Mouse (Mus musculus) MEL (cell line): Measurements from ENCODE around the gene Ppm1g. TPM values are rescaled to one million over a fixed set of nuclear protein-coding genes. Genes with fewer than 3 reads are reported as not detected.

Source experiments
- DNase-seq: peaks from one replicate; pipeline ENCODE4 v3.0.0; 2011; ENCODE audit warnings: low read depth, low spot score
- H3K27ac ChIP-seq: 2 replicates; pipeline ENCODE4 v1.5.1; 2012; ENCODE audit warnings: low read depth, mild to moderate bottlenecking, control low read depth, low read length, moderate library complexity; ENCODE audit not compliant: control insufficient read depth
- H3K27me3 ChIP-seq, 2 experiments: fragments of 150-350 bp in 1 of 2; sonication (generic) in 1 of 2; 2 replicates each; pipeline ENCODE4 v1.6.1; 2012; ENCODE audit warnings: low read length in 2 of 2, mild to moderate bottlenecking in 2 of 2, improper control_type of control experiment in 1 of 2, moderate library complexity in 1 of 2; ENCODE audit not compliant: insufficient read depth in 2 of 2, control insufficient read depth in 1 of 2
- H3K36me3 ChIP-seq, 2 experiments: 2 replicates each; pipeline ENCODE4 v1.6.1; 2012 to 2014; ENCODE audit warnings: low read length in 2 of 2, improper control_type of control experiment in 1 of 2, inconsistent platforms in 1 of 2, mild to moderate bottlenecking in 1 of 2; ENCODE audit not compliant: insufficient read depth in 2 of 2, control insufficient read depth in 1 of 2
- H3K4me1 ChIP-seq, 2 experiments: fragments of 150-350 bp in 1 of 2; sonication (generic) in 1 of 2; 2 replicates each; pipeline ENCODE4 v1.6.1; 2012; ENCODE audit warnings: low read length in 2 of 2, improper control_type of control experiment in 1 of 2, mild to moderate bottlenecking in 1 of 2; ENCODE audit not compliant: insufficient read depth in 2 of 2, control insufficient read depth in 1 of 2
- H3K4me3 ChIP-seq, 2 experiments: fragments of 150-350 bp in 1 of 2; sonication (generic) in 1 of 2; 2 replicates each; pipeline ENCODE4 v1.5.1; 2012; ENCODE audit warnings: low read depth in 2 of 2, low read length in 2 of 2, mild to moderate bottlenecking in 2 of 2, moderate library complexity in 2 of 2, control low read depth in 1 of 2, improper control_type of control experiment in 1 of 2; ENCODE audit not compliant: control insufficient read depth in 1 of 2, insufficient read depth in 1 of 2
- H3K79me2 ChIP-seq: 2 replicates; pipeline ENCODE4 v1.6.1; 2012; ENCODE audit warnings: mild to moderate bottlenecking, low read length, moderate library complexity; ENCODE audit not compliant: control insufficient read depth, poor library complexity, insufficient read depth
- H3K9ac ChIP-seq: 2 replicates; pipeline ENCODE4 v1.6.1; 2012; ENCODE audit warnings: low read depth, mild to moderate bottlenecking, control low read depth, low read length, moderate library complexity; ENCODE audit not compliant: control insufficient read depth, poor library complexity, severe bottlenecking
- H3K9me3 ChIP-seq: fragments of 150-350 bp; sonication (generic); replicated peaks from 2 replicates; pipeline ENCODE4 v1.6.1; 2012; ENCODE audit warnings: mild to moderate bottlenecking, low read length, improper control_type of control experiment, moderate library complexity; ENCODE audit not compliant: insufficient read depth
- CHD2 ChIP-seq: IDR thresholded peaks from 2 replicates; pipeline ENCODE4 v1.6.1; 2011; ENCODE audit warnings: low read length, improper control_type of control experiment
- E2F4 ChIP-seq: IDR thresholded peaks from 2 replicates; pipeline ENCODE4 v1.6.1; 2011; ENCODE audit warnings: low read depth, low read length, improper control_type of control experiment, borderline replicate concordance
- ETS1 ChIP-seq: IDR thresholded peaks from 2 replicates; pipeline ENCODE4 v1.6.1; 2012; ENCODE audit warnings: low read depth, mild to moderate bottlenecking, inconsistent platforms, low read length, improper control_type of control experiment, moderate library complexity
- GATA1 ChIP-seq: IDR thresholded peaks from 2 replicates; pipeline ENCODE4 v1.6.1; 2011; ENCODE audit warnings: low read depth, low read length, improper control_type of control experiment
- JUND ChIP-seq: IDR thresholded peaks from 2 replicates; pipeline ENCODE4 v1.6.1; 2011; ENCODE audit warnings: low read depth, mild to moderate bottlenecking, improper control_type of control experiment, low read length
- MEF2A ChIP-seq: IDR thresholded peaks from 2 replicates; pipeline ENCODE4 v1.6.1; 2014; ENCODE audit warnings: low read depth, mild to moderate bottlenecking, inconsistent platforms, low read length, improper control_type of control experiment; ENCODE audit not compliant: poor library complexity, insufficient replicate concordance, severe bottlenecking; ENCODE audit errors: extremely low read depth
- MXI1 ChIP-seq: IDR thresholded peaks from 2 replicates; pipeline ENCODE4 v1.6.1; 2011; ENCODE audit warnings: mild to moderate bottlenecking, low read depth, low read length, improper control_type of control experiment
- MYC ChIP-seq: IDR thresholded peaks from 2 replicates; pipeline ENCODE4 v1.6.1; 2011; ENCODE audit warnings: low read depth, mild to moderate bottlenecking, low read length, improper control_type of control experiment, moderate library complexity
- NRF1 ChIP-seq: IDR thresholded peaks from 2 replicates; pipeline ENCODE4 v1.6.1; 2014; ENCODE audit warnings: low read depth, mild to moderate bottlenecking, inconsistent platforms, low read length, improper control_type of control experiment, moderate library complexity; ENCODE audit not compliant: poor library complexity, insufficient read depth, severe bottlenecking
- POLR2AphosphoS5 ChIP-seq: IDR thresholded peaks from 2 replicates; pipeline ENCODE4 v1.6.1; 2012; ENCODE audit warnings: low read depth, borderline replicate concordance, mild to moderate bottlenecking, inconsistent platforms, low read length, moderate library complexity, mixed read lengths
- RAD21 ChIP-seq: IDR thresholded peaks from 2 replicates; pipeline ENCODE4 v1.6.1; 2011; ENCODE audit warnings: mild to moderate bottlenecking, low read depth, low read length, improper control_type of control experiment
- RCOR1 ChIP-seq: IDR thresholded peaks from 2 replicates; pipeline ENCODE4 v1.6.1; 2012; ENCODE audit warnings: low read depth, mild to moderate bottlenecking, inconsistent platforms, low read length, improper control_type of control experiment
- SIN3A ChIP-seq: IDR thresholded peaks from 2 replicates; pipeline ENCODE4 v1.6.1; 2012; ENCODE audit warnings: low read length, improper control_type of control experiment, inconsistent platforms
- TBP ChIP-seq: IDR thresholded peaks from 2 replicates; pipeline ENCODE4 v1.8.0; 2011; ENCODE audit warnings: low read depth, low read length, improper control_type of control experiment
- UBTF ChIP-seq: IDR thresholded peaks from 2 replicates; pipeline ENCODE4 v1.6.1; 2012; ENCODE audit warnings: low read depth, mild to moderate bottlenecking, inconsistent platforms, low read length, improper control_type of control experiment, moderate library complexity, borderline replicate concordance; ENCODE audit not compliant: insufficient read depth
- USF2 ChIP-seq, 2 experiments: IDR thresholded peaks; 2 replicates each; pipeline ENCODE4 v1.6.1; 2011 to 2012; ENCODE audit warnings: improper control_type of control experiment in 2 of 2, low read length in 2 of 2, borderline replicate concordance in 1 of 2, inconsistent platforms in 1 of 2, low read depth in 1 of 2, mild to moderate bottlenecking in 1 of 2; ENCODE audit not compliant: insufficient read depth in 1 of 2
- ZMIZ1 ChIP-seq: IDR thresholded peaks from 2 replicates; pipeline ENCODE4 v1.6.1; 2012; ENCODE audit warnings: low read depth, mild to moderate bottlenecking, inconsistent platforms, low read length, improper control_type of control experiment, moderate library complexity
- ZNF384 ChIP-seq: IDR thresholded peaks from 2 replicates; pipeline ENCODE4 v1.6.1; 2012; ENCODE audit warnings: low read depth, mild to moderate bottlenecking, inconsistent platforms, low read length, improper control_type of control experiment
- polyA plus RNA-seq, 2 experiments: library from polyadenylated mRNA; stranded (reverse) in 1 of 2; unstranded in 1 of 2; fragments of >175 nt in 1 of 2; fragments of >200 nt in 1 of 2; gene quantifications; 2 replicates each; pipeline versions ENCODE4 v1.2.1 to v1.2.4; 2012; ENCODE audit warnings: low replicate concordance in 2 of 2, low read depth in 1 of 2; ENCODE audit not compliant: insufficient read length in 2 of 2, insufficient read depth in 1 of 2, missing spikeins in 1 of 2
- total RNA-seq: library from RNA; depleted of rRNA; stranded (reverse); fragments of 300-350 nt; gene quantifications from 2 replicates; pipeline ENCODE4 v1.2.3, GENCODE M21; 2012

The Ppm1g gene
- total and polyA plus RNA-seq, 3 experiments = 169 to 639 (median 408) TPM

DNA sequence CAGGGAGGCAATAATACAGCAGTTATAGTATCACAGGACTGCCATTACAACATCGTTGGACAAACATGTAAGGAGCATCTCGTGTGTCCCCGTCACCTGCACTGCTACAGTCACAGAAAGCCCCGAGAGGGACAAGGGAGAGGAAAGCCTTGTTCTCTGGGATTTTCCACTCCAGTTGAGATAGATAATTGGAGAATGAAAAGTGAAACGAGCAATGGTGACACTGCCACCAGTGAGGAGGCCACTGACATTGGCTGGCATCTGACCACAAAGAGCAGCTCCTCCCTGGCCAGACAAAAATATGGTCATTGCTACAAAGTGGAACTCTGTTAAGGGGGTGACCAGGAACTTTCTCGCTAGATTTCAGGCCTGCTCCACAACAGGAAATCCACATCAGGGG is 47.2 kb upstream of the Ppm1g start:
- Histone ChIP-seq H3K4me1 (no peaks in the 10 kb centered on the region), H3K9me3 (no peaks in the 10 kb centered on the region), H3K27ac (no peak overlapping the region), H3K27me3 (no peaks in the 10 kb centered on the region), H3K9ac (no peak overlapping the region), H3K4me3 (no peak overlapping the region), H3K79me2 (no peaks in the 10 kb centered on the region), H3K36me3 (no peaks in the 10 kb centered on the region)
- TF ChIP-seq CHD2 = no peak
- DNase-seq = no peak

DNA sequence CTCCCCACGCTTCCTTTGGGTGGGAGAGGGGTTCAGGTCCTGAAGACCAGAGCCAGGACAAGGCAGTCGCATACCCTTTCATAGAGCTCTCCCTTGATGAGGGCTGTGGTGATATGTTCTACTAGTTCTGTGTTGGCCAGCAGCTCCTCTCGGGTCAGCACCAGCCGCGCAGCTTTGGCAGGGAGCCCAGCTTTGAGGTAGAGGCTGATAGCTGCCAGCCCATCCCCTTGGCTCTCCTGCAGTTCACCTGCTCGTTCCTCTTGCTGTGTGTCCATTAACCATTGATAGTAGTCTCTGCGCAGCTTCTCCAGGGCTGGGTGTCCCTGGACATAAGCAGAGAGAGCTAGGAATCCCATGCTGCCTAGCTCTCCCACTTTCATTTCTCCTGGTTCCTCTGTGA is 45.6 kb upstream of the Ppm1g start:
- TF ChIP-seq MXI1 (no peak), USF2 (IDR thresholded peaks at IDR 0.05; ENCODE audit: borderline replicate concordance in 1 of 2, insufficient read depth in 1 of 2, low read depth in 1 of 2, low read length in 2 of 2) (no peak), UBTF (no peak), ETS1 (no peak), NRF1 (no peak), POLR2AphosphoS5 (no peak), TBP (no peak), MEF2A (no peak), ZMIZ1 (no peak), MYC (no peak), E2F4 (no peak), SIN3A (no peak), RAD21 (no peak), GATA1 (no peak), JUND (no peak), ZNF384 (no peak), RCOR1 (no peak)
- TF ChIP-seq, all 39 proteins: peak for 0
- Histone ChIP-seq H3K9me3 (no peaks in the 10 kb centered on the region), H3K27ac (no peak overlapping the region), H3K4me3 (no peak overlapping the region), H3K4me1 (no peaks in the 10 kb centered on the region), H3K79me2 (no peaks in the 10 kb centered on the region), H3K36me3 (no peaks in the 10 kb centered on the region), H3K9ac (no peak overlapping the region), H3K27me3 (no peaks in the 10 kb centered on the region)
- DNase-seq = no peak
